Mouse (Mus musculus) embryonic fibroblast, embryonic 13.5 days (primary cell): Measurements from ENCODE around the gene Moap1. TPM values are rescaled to one million over a fixed set of nuclear protein-coding genes. Genes with fewer than 3 reads are reported as not detected.
A peak's percentile ranks its signal among the peaks of the same experiment; 100 is the strongest.

Source experiments
- H3K27ac ChIP-seq: 2 replicates; pipeline ENCODE4 v1.5.1; 2012; ENCODE audit warnings: low read length, control low read depth, inconsistent platforms; ENCODE audit not compliant: insufficient read depth
- H3K4me1 ChIP-seq: 2 replicates; pipeline ENCODE4 v1.6.1; 2011; ENCODE audit warnings: low read length; ENCODE audit not compliant: control insufficient read depth, insufficient read depth
- H3K4me3 ChIP-seq: 2 replicates; pipeline ENCODE4 v1.5.1; 2011; ENCODE audit warnings: mild to moderate bottlenecking, control low read depth, low read length; ENCODE audit not compliant: insufficient read depth
- CTCF ChIP-seq: IDR thresholded peaks from 2 replicates; pipeline ENCODE4 v1.5.1; 2011; ENCODE audit warnings: mild to moderate bottlenecking, control low read depth, low read length, moderate library complexity, borderline replicate concordance; ENCODE audit not compliant: insufficient read depth
- POLR2A ChIP-seq: IDR thresholded peaks from 2 replicates; pipeline ENCODE4 v1.6.1; 2011; ENCODE audit warnings: low read depth, mild to moderate bottlenecking, control low read depth, low read length, moderate library complexity
- polyA plus RNA-seq: library from polyadenylated mRNA; stranded (reverse); fragments of >200 nt; gene quantifications from 2 replicates; pipeline ENCODE4 v1.2.4, GENCODE M21; 2011; ENCODE audit warnings: low read depth; ENCODE audit not compliant: missing spikeins, insufficient read length

Gene Moap1
- polyA plus RNA-seq, 1 experiment: 3.3 TPM

GRCm38 (mm10) chr12:102723861-102724260, 19.6 kb downstream of the Moap1 start:
- H3K4me1 ChIP-seq: no peaks in the 10 kb centered on the region
- no peak for TF ChIP-seq POLR2A
- TF ChIP-seq CTCF: no peak
- no peak overlapping the region for H3K4me3 ChIP-seq
- no peak overlapping the region for H3K27ac ChIP-seq

- Histone ChIP-seq H3K4me3 (no peak overlapping the region), H3K27ac (no peak overlapping the region), H3K4me1 (no peaks in the 10 kb centered on the region)
- TF ChIP-seq POLR2A (no peak), CTCF (no peak)
Observed at GRCm38 (mm10) chr12:102722966-102723365, 20.5 kb downstream of the Moap1 start.

DNA sequence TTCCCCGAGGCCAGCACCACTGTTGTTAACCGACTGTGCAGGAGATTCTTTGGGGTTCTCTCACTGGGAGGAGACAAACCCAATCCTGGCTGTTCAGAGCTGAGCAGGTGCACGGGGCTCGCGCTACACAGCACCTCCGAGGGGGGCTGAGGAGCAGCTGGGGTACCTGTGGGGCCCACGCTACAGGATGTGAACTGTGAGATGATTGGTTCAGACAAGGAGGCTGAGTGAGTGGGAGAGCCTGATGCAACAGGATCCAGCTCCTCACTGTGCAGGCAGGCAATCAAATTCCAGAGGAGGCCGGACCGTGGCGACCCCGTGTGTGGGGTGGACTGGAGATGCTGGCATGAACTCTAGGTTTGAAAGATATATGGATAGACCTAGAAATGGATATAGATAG, 21.0 kb downstream of the Moap1 start:
- H3K4me1 ChIP-seq: no peaks in the 10 kb centered on the region
- no peak overlapping the region for H3K27ac ChIP-seq
- H3K4me3 ChIP-seq: no peak overlapping the region
- no peak for TF ChIP-seq CTCF
- TF ChIP-seq POLR2A: no peak

- TF ChIP-seq POLR2A: no peak
- TF ChIP-seq CTCF: peak; percentile 50; the same call in 1 of the 2 replicates
- H3K4me1 ChIP-seq: no peaks in the 10 kb centered on the region
- H3K27ac ChIP-seq: no peak overlapping the region
- H3K4me3 ChIP-seq: no peak overlapping the region
Observed at GRCm38 (mm10) chr12:102719552-102720315, 23.7 kb downstream of the Moap1 start.

GRCm38 (mm10) chr12:102714654-102715395, 28.6 kb downstream of the Moap1 start:
- no peak overlapping the region for H3K4me3 ChIP-seq
- no peak for TF ChIP-seq POLR2A
- TF ChIP-seq CTCF: no peak
- H3K4me1 ChIP-seq: no peaks in the 10 kb centered on the region
- H3K27ac ChIP-seq: no peak overlapping the region

GRCm38 (mm10) chr12:102714116-102714515, 29.3 kb downstream of the Moap1 start:
- Histone ChIP-seq H3K4me1 (no peaks in the 10 kb centered on the region), H3K27ac (no peak overlapping the region), H3K4me3 (no peak overlapping the region)
- TF ChIP-seq POLR2A (no peak), CTCF (no peak)

DNA sequence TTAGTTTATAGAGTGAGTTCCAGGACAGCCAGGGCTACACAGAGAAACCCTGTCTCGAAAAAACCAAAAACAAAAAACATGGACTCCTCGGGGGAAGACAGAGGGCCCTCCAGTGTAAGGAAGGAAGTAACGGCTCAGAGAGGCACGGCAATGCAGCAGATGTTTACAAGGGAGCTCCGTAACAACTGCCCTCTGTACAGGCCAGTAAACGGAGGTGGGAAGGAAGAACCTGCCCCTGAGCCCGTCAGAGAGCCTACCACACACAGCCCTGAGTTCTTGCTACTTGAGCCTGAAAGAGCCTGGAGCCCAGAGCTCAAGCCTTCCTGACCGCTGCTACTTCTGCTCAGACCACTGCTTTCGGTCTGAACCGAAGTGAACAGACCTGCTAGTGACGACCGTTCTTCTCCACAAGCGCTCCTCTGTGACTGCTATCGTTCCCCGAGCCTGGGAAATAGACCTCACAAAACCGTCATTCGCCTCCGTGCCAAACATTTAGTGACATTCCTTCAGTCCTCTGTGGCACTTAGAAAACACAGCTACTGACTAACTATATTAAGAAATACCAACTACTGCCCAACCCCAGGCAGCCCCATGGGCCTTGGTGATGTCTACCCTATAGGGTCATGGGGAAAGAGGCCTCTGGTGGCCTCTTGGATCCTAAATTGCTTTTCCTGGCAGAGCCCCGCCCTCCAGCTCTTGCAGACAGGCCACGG, 30.2 kb downstream of the Moap1 start:
- Histone ChIP-seq H3K4me3 (no peak overlapping the region), H3K4me1 (no peaks in the 10 kb centered on the region), H3K27ac (no peak overlapping the region)
- TF ChIP-seq POLR2A (no peak), CTCF (no peak)

- H3K4me3 ChIP-seq: no peak overlapping the region
- no peak for TF ChIP-seq CTCF
- H3K27ac ChIP-seq: no peak overlapping the region
- no peaks in the 10 kb centered on the region for H3K4me1 ChIP-seq
Observed at GRCm38 (mm10) chr12:102710851-102711375, 32.5 kb downstream of the Moap1 start.

GRCm38 (mm10) chr12:102709896-102710295, 33.6 kb downstream of the Moap1 start:
- H3K4me3 ChIP-seq: no peak overlapping the region
- H3K4me1 ChIP-seq: no peaks in the 10 kb centered on the region
- no peak for TF ChIP-seq CTCF
- TF ChIP-seq POLR2A: no peak
- no peak overlapping the region for H3K27ac ChIP-seq
